Mouse (Mus musculus) heart, postnatal 0 days (tissue): Measurements from ENCODE around the gene Hmgb3. TPM values are rescaled to one million over a fixed set of nuclear protein-coding genes. Genes with fewer than 3 reads are reported as not detected.
A peak's percentile ranks its signal among the peaks of the same experiment; 100 is the strongest.

Experiments
- ATAC-seq: fragments of 200-750 bp; cut with Nextera tagmentation; 2 replicates; pipeline ENCODE4 v1.8.0; 2017; ENCODE audit warnings: low read depth, moderate number of reproducible peaks, moderate library complexity; ENCODE audit not compliant: insufficient read depth
- DNase-seq: peaks from one replicate; pipeline ENCODE4 v3.0.0-alpha.2; 2016; ENCODE audit warnings: low spot score
- H3K27ac ChIP-seq: fragments of 300-500 bp; sonication (generic); 2 replicates; pipeline ENCODE4 v1.5.1; 2014; ENCODE audit warnings: low read depth, mild to moderate bottlenecking
- H3K27me3 ChIP-seq: fragments of 300-500 bp; sonication (generic); 2 replicates; pipeline ENCODE4 v1.6.1; 2014; ENCODE audit warnings: low read length, mixed read lengths; ENCODE audit not compliant: control insufficient read depth, insufficient read depth
- H3K36me3 ChIP-seq: fragments of 300-500 bp; sonication (generic); replicated peaks from 2 replicates; pipeline ENCODE4 v1.6.1; 2014; ENCODE audit warnings: low read length, mixed read lengths; ENCODE audit not compliant: control insufficient read depth, insufficient read depth
- H3K4me1 ChIP-seq: fragments of 300-500 bp; sonication (generic); 2 replicates; pipeline ENCODE4 v1.6.1; 2014; ENCODE audit warnings: antibody characterized with exemption; ENCODE audit not compliant: control insufficient read depth, insufficient read depth
- H3K4me2 ChIP-seq: fragments of 300-500 bp; sonication (generic); 2 replicates; pipeline ENCODE4 v1.6.1; 2014; ENCODE audit warnings: low read depth, mild to moderate bottlenecking, low read length, moderate library complexity
- H3K4me3 ChIP-seq: fragments of 300-500 bp; sonication (generic); 2 replicates; pipeline ENCODE4 v1.5.1; 2014; ENCODE audit warnings: low read depth, low read length
- H3K9ac ChIP-seq: fragments of 300-500 bp; sonication (generic); replicated peaks from 2 replicates; pipeline ENCODE4 v1.6.1; 2014; ENCODE audit warnings: low read depth, low read length, mixed read lengths
- H3K9me3 ChIP-seq: fragments of 300-500 bp; sonication (generic); replicated peaks from 2 replicates; pipeline ENCODE4 v1.6.1; 2016; ENCODE audit warnings: low read length; ENCODE audit not compliant: control insufficient read depth
- CTCF ChIP-seq: IDR thresholded peaks from 2 replicates; pipeline ENCODE4 v1.5.1; 2016; ENCODE audit warnings: antibody characterized with exemption, control low read depth, low read depth
- EP300 ChIP-seq: IDR thresholded peaks from 2 replicates; pipeline ENCODE4 v1.6.1; 2016; ENCODE audit warnings: antibody characterized with exemption, low read depth
- WGBS: fragments of 180-500 bp; shearing (Covaris S2); extraction: QIAGEN DNeasy Blood & Tissue Kit; methylation state at CpG from one replicate; pipeline ENCODE4 v1.1.7; 2014; 5-methylcytosine and 5-hydroxymethylcytosine counted together
- polyA plus RNA-seq: library from polyadenylated mRNA; unstranded; fragments of >200 nt; fragmentation: Nextera tagmentation; extraction: Ambion mirVana; gene quantifications from 2 replicates; pipeline ENCODE4 v1.2.1, GENCODE M21; 2015
- total RNA-seq: library from RNA; depleted of rRNA; stranded (reverse); fragments of >200 nt; gene quantifications from 2 replicates; pipeline ENCODE4 v1.2.3, GENCODE M21; 2014; ENCODE audit warnings: low replicate concordance

Gene Hmgb3
- total and polyA plus RNA-seq, 2 experiments from 2014 or later, result 32.9 to 160 TPM

DNA sequence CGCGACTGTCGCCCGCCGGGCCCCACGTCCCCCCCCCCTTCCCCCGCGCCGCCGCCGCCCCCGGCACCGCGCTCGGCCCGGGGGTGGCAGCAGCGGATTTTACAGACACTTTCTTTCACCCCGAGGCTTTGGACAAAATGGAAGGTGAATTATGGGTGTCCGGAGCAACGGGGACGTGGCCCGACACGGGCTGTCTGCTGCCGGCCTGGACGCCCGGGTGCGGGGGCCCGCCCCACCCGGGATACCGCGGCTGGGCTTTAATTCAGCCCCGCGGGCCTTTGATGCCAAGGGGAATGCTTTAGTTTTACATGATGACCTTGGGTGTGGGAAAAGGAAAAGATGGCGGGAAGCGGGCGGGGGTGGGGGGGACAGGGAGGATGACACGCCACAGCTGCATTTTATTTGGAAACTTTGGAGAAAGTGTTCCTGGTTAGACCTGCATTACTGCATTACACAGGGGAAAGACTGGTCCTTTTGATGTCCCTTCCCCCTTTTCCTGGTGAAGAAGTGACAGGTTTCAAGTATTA lies 1.3 kb downstream of the Hmgb3 start:
- Histone ChIP-seq H3K4me3 (peak overlapping the region; percentile 79), H3K4me1 (no peaks in the 10 kb centered on the region), H3K9me3 (no peaks in the 10 kb centered on the region), H3K27me3 (no peaks in the 10 kb centered on the region), H3K4me2 (peak overlapping the region; percentile 79), H3K9ac (peak overlapping the region; percentile 89), H3K36me3 (peaks cover 4% of the 10 kb centered on the region; the same call in 1 of the 2 replicates), H3K27ac (peak overlapping the region; percentile 96)
- DNase-seq (no peak), ATAC-seq (no peak)
- TF ChIP-seq EP300, result no peak
- no peak for TF ChIP-seq CTCF
- 22% methylated on average over 25 of the region's 37 CpGs for WGBS

DNA sequence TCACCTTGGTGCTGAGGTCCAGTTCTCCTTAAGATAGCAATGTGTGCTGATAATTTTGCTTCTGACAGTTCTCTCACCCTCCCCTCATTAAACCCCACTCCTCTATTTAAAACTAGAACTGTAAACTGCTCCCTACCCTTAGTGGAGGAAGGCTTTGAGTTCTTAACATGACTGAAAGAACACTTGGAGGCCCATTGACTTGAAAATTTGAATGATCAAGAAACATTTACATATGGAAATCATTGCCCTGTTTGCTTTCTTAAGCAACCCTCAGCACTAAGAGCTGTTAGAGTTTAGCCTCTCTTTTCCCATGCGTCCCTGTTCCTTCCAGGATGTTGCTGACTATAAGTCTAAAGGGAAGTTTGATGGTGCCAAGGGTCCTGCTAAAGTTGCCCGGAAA lies 3.6 kb downstream of the Hmgb3 start:
- Histone ChIP-seq H3K4me3 (no peak overlapping the region), H3K9me3 (no peaks in the 10 kb centered on the region), H3K9ac (no peak overlapping the region), H3K4me2 (no peak overlapping the region), H3K27ac (no peak overlapping the region), H3K4me1 (no peaks in the 10 kb centered on the region), H3K36me3 (peaks cover 4% of the 10 kb centered on the region; the same call in 1 of the 2 replicates), H3K27me3 (no peaks in the 10 kb centered on the region)
- ATAC-seq (no peak), DNase-seq (no peak)
- TF ChIP-seq EP300 (no peak), CTCF (no peak)
- 81% methylated on average over 2 of the region's 2 CpGs for WGBS

DNA sequence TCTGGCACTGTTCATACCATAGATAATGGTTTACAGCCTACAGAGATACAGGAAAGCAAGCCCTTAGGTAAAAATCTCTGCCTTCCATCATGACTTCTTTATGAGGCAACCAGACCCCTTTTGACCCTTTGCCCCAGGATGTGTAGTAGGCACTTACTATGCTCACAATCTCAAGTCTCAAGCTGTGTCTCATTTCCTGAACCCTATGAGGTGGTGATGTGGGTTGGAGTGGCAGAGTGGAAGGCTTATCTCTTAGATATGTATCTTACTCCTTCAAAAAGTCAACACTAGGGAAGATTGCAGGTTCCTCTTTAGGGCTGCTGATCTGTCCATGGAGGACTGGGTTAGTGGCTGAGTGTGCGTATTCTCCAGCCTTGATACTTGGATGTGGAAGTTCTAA lies 5.1 kb downstream of the Hmgb3 start:
- Histone ChIP-seq H3K27ac (no peak overlapping the region), H3K4me2 (no peak overlapping the region), H3K9me3 (no peaks in the 10 kb centered on the region), H3K4me1 (no peaks in the 10 kb centered on the region), H3K9ac (no peak overlapping the region), H3K27me3 (no peaks in the 10 kb centered on the region), H3K36me3 (peaks cover 4% of the 10 kb centered on the region; the same call in 1 of the 2 replicates), H3K4me3 (no peak overlapping the region)
- ATAC-seq, result no peak
- 100% methylated on average over 1 of the region's 1 CpGs for WGBS
- DNase-seq, result no peak
- TF ChIP-seq EP300, result no peak
- TF ChIP-seq CTCF, result no peak

DNA sequence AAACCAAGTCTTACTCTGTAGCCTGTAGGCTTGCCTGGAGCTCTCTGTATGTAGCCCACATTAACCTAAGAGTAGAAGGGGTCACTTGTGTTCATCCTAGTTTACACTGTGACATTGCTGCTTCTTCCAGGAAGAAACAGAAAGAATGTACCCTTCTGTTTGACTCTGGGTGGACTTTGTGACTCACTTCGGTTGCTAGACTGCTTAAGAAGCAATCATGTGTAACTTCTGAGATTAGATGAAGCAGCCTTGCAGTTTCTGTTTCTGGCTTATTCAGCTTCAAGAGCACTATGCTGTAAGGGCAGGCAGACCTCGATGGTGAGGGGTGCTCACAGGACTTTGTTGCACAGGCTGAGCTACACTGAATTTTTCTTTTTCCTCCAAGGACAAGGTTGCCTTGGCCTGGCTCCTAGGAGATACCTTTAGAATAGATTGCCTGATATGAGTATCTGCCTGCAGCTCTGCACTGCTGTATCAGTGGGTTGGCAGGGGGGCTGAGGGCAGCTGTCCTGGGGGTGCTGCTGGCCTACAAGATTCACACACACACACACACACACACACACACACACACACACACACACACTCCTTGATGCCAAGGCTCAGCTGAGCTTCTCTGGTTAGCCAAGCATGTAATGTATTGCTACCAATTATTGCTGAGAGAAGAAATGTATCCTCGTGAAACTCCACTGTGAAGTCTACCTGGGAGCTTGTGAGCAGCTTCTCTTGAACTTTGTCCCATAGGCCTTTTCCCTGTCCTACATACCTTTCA lies 17.6 kb downstream of the Hmgb3 start:
- Histone ChIP-seq H3K36me3 (no peaks in the 10 kb centered on the region), H3K27ac (no peak overlapping the region), H3K4me2 (no peak overlapping the region), H3K9me3 (no peaks in the 10 kb centered on the region), H3K4me3 (no peak overlapping the region), H3K4me1 (no peaks in the 10 kb centered on the region), H3K9ac (no peak overlapping the region), H3K27me3 (no peaks in the 10 kb centered on the region)
- DNase-seq, result no peak
- no peak for TF ChIP-seq EP300
- no peak for TF ChIP-seq CTCF
- no peak for ATAC-seq
- 47% methylated on average over 3 of the region's 3 CpGs for WGBS

DNA sequence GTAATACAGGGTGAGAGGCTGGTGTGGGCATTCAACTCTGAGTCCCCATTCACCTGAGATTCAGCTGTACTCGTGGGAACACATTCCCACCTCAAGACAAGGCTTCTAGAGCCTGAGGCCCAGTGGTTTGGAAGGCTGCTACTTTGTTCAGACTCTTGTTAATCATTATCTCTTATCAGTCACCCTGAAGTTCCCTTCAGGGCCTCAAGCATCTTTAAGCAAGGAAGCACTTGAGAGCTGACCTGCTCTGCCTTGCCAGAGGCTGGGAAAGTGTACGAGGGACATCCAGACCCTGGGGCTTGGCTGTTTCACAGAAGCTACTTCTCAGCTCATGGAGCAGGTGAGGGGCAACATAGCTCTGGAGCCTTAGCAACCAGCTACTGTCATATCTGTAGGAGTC lies 19.8 kb downstream of the Hmgb3 start:
- no peak overlapping the region for H3K4me3 ChIP-seq
- H3K9me3 ChIP-seq, result no peaks in the 10 kb centered on the region
- H3K27ac ChIP-seq, result no peak overlapping the region
- no peaks in the 10 kb centered on the region for H3K27me3 ChIP-seq
- no peaks in the 10 kb centered on the region for H3K4me1 ChIP-seq
- H3K4me2 ChIP-seq, result no peak overlapping the region
- ATAC-seq (no peak), DNase-seq (no peak)
- WGBS, result 40% methylated on average over 2 of the region's 2 CpGs
- no peaks in the 10 kb centered on the region for H3K36me3 ChIP-seq
- TF ChIP-seq CTCF (no peak), EP300 (no peak)
- no peak overlapping the region for H3K9ac ChIP-seq

DNA sequence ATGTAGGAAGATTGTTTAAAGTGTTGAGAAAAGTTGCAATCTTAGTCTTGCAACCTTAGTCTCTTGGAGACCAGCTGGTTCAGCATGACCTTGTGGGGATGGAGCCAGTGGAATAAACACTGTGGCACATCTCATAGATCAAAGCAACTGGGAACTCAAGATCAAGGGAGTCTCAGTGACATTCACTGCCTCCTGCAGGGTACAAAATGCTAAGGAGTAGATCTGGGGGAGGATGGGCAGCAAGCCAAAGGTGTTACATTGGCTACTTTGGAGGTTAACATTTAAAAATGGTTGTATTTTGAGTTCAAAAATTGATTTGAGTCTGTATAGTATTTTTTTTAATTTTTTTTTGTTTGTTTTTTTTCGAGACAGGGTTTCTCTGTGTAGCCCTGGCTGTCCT lies 33.5 kb downstream of the Hmgb3 start:
- no peak for DNase-seq
- H3K9ac ChIP-seq, result no peak overlapping the region
- no peak overlapping the region for H3K4me2 ChIP-seq
- H3K27ac ChIP-seq, result no peak overlapping the region
- 55% methylated on average over 1 of the region's 1 CpGs for WGBS
- no peaks in the 10 kb centered on the region for H3K27me3 ChIP-seq
- no peak for ATAC-seq
- H3K4me3 ChIP-seq, result no peak overlapping the region
- H3K4me1 ChIP-seq, result no peaks in the 10 kb centered on the region
- H3K36me3 ChIP-seq, result no peaks in the 10 kb centered on the region
- H3K9me3 ChIP-seq, result no peaks in the 10 kb centered on the region
- TF ChIP-seq CTCF, result no peak
- TF ChIP-seq EP300, result no peak
